Mouse (Mus musculus) forebrain, embryonic 12.5 days (tissue): ENCODE measurements around the gene Gpbp1. TPM values are rescaled to one million over a fixed set of nuclear protein-coding genes. Genes with fewer than 3 reads are reported as not detected.

Source experiments
- ATAC-seq: fragments of 200-750 bp; cut with Nextera tagmentation; 2 replicates; pipeline ENCODE4 v1.8.0; 2017; ENCODE audit warnings: moderate TSS enrichment; ENCODE audit not compliant: low FRiP score
- H3K27ac ChIP-seq: fragments of 300-500 bp; sonication (generic); 2 replicates; pipeline ENCODE4 v1.5.1; 2016; ENCODE audit warnings: mild to moderate bottlenecking
- H3K27me3 ChIP-seq: fragments of 300-500 bp; sonication (generic); 2 replicates; pipeline ENCODE4 v1.6.1; 2016; ENCODE audit warnings: mild to moderate bottlenecking
- H3K36me3 ChIP-seq: fragments of 300-500 bp; sonication (generic); replicated peaks from 2 replicates; pipeline ENCODE4 v1.6.1; 2016; ENCODE audit warnings: mild to moderate bottlenecking
- H3K4me1 ChIP-seq: fragments of 300-500 bp; sonication (generic); 2 replicates; pipeline ENCODE4 v1.6.1; 2016
- H3K4me2 ChIP-seq: fragments of 300-500 bp; sonication (generic); 2 replicates; pipeline ENCODE4 v1.6.1; 2016; ENCODE audit warnings: mild to moderate bottlenecking, moderate library complexity
- H3K4me3 ChIP-seq: fragments of 300-500 bp; sonication (generic); replicated peaks from 2 replicates; pipeline ENCODE4 v1.5.1; 2016; ENCODE audit warnings: mild to moderate bottlenecking
- H3K9ac ChIP-seq: fragments of 300-500 bp; sonication (generic); 2 replicates; pipeline ENCODE4 v1.6.1; 2016; ENCODE audit warnings: mild to moderate bottlenecking
- H3K9me3 ChIP-seq: fragments of 300-500 bp; sonication (generic); 2 replicates; pipeline ENCODE4 v1.6.1; 2016
- WGBS: fragments of 180-500 bp; shearing (Covaris S2); methylation state at CpG from one replicate; pipeline ENCODE4 v1.1.7; 2016; 5-methylcytosine and 5-hydroxymethylcytosine counted together
- polyA plus RNA-seq: library from polyadenylated mRNA; unstranded; fragments of >200 nt; fragmentation: Nextera tagmentation; extraction: Ambion mirVana; gene quantifications from 2 replicates; pipeline ENCODE4 v1.2.1, GENCODE M21; 2016

Gpbp1 gene
- polyA plus RNA-seq = 124 and 135 TPM in 2 replicates

DNA sequence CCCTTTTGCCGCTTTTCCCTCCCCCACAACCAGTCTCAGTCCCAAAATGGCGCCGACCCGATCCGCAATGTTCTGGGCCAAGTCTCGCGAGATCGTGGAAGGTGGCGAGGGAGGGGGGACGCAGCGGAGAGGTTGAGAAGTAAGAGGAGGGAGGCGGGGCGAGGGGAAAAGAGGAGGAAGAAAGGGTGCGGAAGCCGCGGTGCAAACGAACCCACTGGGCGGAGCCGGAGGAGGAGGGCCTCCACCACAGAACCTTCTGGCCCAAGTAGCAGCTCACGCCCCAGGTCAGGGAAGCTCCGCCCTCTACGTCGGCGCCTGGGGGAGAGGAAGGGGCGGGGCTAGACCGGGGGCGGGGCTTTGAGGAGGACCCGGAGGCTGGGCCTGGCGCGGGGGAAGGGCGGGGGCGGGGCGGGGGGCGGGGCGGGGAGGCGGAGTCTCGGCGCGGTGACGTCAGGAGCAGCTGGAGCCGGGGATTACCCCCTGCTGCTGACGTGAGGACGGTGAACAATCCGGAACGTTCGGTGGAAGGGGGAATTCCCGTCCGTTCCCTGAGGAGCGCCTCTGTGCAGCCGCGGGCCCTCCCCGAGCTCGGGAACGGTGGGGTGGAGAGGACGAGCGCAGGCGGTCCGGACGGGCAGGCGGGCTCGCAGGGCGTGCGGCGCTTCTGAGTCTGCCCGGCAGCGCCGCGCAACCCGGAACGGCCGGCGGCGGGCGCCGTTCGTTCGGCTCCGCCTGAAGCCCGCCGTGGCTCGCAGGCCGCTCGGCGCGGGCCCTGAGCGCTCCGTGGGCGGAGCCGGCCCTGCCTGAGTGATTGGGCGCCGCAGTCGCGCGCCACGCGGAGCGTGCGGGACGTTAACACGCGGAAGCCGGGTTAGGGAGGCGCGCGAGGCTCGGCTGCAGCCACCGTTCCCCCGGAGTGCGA is at the start of gene Gpbp1:
Gene Gpbp1, minus strand, starts transcription at position 310 of the 922 bp plus-strand sequence.
- H3K4me2 ChIP-seq = peak within 1 kb of the TSS; percentile 87
- H3K27me3 ChIP-seq = peaks cover 29% of the 10 kb centered on the region
- peaks cover 23% of the 10 kb centered on the region for H3K4me1 ChIP-seq
- no peaks in the 10 kb centered on the region for H3K36me3 ChIP-seq
- no peaks in the 10 kb centered on the region for H3K9me3 ChIP-seq
- H3K9ac ChIP-seq = peak within 1 kb of the TSS; percentile 96
- peak within 1 kb of the TSS; percentile 99 for H3K4me3 ChIP-seq
- peak within 1 kb of the TSS; percentile 99 for H3K27ac ChIP-seq
- WGBS = under 1% methylated on average over 101 of the region's 109 CpGs
- peak; percentile 97 for ATAC-seq

DNA sequence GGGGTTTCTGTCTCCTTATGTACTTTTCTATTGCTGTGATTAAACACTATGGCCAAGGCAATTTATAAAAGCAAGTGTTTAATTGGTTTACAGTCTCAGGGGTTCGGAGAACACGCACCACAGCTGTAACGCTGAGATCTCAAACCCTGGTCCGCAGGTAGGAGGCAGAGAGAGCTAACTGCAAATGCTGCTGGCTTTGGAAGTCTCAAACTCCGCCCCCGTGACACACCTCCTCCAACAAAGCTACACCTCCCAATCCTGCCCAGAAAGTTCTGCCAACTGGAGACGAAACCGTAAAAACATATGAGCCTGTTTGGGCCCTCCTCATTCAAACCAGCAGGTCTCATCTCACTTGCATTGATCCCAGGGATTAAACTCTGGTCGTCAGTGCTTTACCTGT is 47.8 kb upstream of the Gpbp1 start:
- ATAC-seq = no peak
- Histone ChIP-seq H3K4me3 (no peak overlapping the region), H3K9ac (no peak overlapping the region), H3K4me1 (no peaks in the 10 kb centered on the region), H3K27me3 (no peaks in the 10 kb centered on the region), H3K27ac (no peak overlapping the region), H3K9me3 (no peaks in the 10 kb centered on the region), H3K4me2 (no peak overlapping the region), H3K36me3 (no peaks in the 10 kb centered on the region)
- WGBS = 88% methylated on average over 9 of the region's 9 CpGs

DNA sequence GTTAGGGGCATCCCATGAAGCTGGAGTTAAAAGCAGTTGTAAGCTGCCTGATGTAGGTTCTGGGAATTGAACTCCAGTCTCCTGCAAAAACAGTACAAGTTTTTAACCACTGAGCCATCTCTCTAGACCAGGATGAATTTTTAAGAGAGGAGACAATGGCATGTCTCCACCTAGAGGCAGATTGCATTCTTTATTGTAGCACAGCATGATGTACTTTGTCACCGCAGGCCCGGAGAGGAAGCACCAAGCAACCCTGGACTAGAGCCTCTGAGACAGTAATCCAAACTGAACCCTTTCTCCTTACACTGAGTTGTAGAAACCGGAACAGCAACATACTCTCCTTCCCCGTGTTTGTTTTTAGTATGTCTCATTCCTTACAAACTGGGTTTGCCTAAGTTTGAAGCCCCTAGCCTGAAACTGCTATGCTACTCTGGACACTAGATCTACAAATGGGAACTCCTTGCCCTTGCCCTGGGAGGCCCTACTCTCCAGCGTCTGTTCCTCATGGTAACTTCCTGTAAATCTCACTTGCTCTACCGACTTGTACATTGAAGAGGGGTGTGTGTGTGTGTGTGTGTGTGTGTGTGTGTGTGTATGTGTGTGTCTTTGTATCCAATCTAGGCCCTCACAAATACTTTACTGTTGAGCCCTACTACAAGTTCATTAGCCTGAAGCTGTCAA is 46.4 kb upstream of the Gpbp1 start:
- 85% methylated on average over 6 of the region's 6 CpGs for WGBS

DNA sequence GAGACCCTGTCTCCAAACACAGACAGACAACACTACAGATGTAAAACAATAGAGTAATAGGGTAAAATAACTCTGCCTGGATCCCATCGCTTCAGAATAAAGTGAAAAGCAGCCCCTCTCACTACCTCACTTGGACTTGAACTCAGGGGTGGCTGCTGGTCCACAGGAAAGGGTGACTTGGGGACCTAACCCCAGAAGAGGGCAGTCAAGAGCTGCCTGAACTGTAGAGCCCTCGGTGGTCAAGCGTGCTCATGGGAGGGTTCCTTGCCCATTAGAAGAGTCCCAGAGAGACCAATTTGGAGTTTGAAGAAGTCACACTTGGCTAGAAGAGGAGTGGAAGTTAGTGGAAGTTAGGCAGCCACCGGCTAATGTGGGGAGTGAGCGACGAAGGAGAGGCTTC is 44.2 kb upstream of the Gpbp1 start:
- 71% methylated on average over 6 of the region's 6 CpGs for WGBS
- no peaks in the 10 kb centered on the region for H3K9me3 ChIP-seq
- H3K4me2 ChIP-seq = no peak overlapping the region
- no peak for ATAC-seq
- no peak overlapping the region for H3K9ac ChIP-seq
- no peaks in the 10 kb centered on the region for H3K27me3 ChIP-seq
- H3K27ac ChIP-seq = no peak overlapping the region
- H3K4me3 ChIP-seq = no peak overlapping the region
- no peaks in the 10 kb centered on the region for H3K36me3 ChIP-seq
- H3K4me1 ChIP-seq = no peaks in the 10 kb centered on the region

More for the DNA sequence above, 46.4 kb upstream of the Gpbp1 start:
- Histone ChIP-seq H3K27ac (no peak overlapping the region), H3K4me3 (no peak overlapping the region), H3K27me3 (no peaks in the 10 kb centered on the region), H3K36me3 (no peaks in the 10 kb centered on the region), H3K4me1 (no peaks in the 10 kb centered on the region), H3K9ac (no peak overlapping the region), H3K9me3 (no peaks in the 10 kb centered on the region), H3K4me2 (no peak overlapping the region)
- no peak for ATAC-seq

DNA sequence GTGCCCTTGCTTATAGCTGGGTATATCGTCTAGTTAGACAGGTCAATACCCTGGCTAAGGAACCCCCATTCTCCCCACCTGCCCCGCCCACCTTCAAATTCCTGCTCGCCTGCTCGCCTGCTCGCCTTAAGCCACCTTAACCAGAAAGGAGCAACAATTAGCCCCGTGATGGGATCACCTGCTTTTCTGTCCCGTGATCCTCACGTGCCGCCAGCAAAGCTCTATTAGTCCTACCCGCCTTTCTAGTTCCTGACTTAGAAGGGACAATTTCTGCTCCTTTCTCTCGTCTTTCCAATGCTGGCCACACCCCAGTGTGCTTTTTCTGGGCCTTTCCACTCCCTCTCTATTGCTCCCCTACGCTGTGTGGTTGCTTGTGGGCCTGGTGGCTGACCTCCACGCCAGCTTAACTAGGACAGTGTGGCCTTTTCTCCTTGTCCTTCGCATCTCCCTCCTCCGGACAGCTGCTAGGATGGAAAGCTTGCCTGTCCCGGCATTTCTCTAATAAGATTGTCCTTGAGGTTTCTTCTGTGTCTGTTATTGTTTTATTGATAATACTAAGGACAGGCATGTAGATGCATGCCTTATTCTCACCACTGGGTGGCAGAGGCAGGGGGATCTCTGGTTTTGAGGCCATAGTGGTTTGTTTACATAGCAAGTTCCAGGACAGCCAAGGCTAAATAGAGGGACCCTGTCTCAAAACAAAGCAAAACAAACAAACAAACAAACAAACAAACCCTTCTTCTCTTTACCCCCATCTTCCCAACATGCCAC is 42.5 kb upstream of the Gpbp1 start:
- no peak overlapping the region for H3K4me3 ChIP-seq
- 87% methylated on average over 16 of the region's 16 CpGs for WGBS

DNA sequence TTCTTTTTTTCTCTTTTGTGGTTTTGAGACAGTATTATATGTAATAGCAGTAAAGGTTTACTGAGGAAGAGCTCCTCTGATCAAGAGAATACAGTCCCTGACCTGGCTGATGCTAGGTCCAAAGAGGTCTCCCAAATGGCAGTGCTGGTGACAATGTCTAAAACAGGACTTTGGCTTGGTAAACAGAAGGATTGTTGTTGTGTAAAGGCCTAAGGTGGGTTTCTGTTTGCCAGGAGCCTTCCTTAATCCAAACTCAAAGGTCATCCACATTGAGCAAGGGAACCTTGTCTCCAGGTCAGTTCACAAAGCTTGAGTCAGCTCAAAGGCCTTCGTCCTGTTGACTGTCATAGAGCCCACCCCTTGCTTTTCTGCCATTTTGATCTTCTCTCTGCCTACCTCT is 41.8 kb upstream of the Gpbp1 start:
- Histone ChIP-seq H3K9me3 (no peaks in the 10 kb centered on the region), H3K4me2 (no peak overlapping the region), H3K4me1 (no peaks in the 10 kb centered on the region), H3K27me3 (no peaks in the 10 kb centered on the region), H3K9ac (no peak overlapping the region), H3K4me3 (no peak overlapping the region), H3K27ac (no peak overlapping the region), H3K36me3 (no peaks in the 10 kb centered on the region)
- 68% methylated on average over 1 of the region's 1 CpGs for WGBS
- ATAC-seq = no peak

More for the DNA sequence above, 42.5 kb upstream of the Gpbp1 start:
- Histone ChIP-seq H3K4me2 (no peak overlapping the region), H3K27me3 (no peaks in the 10 kb centered on the region), H3K27ac (no peak overlapping the region), H3K4me1 (no peaks in the 10 kb centered on the region), H3K36me3 (no peaks in the 10 kb centered on the region), H3K9me3 (no peaks in the 10 kb centered on the region), H3K9ac (no peak overlapping the region)
- ATAC-seq = no peak

DNA sequence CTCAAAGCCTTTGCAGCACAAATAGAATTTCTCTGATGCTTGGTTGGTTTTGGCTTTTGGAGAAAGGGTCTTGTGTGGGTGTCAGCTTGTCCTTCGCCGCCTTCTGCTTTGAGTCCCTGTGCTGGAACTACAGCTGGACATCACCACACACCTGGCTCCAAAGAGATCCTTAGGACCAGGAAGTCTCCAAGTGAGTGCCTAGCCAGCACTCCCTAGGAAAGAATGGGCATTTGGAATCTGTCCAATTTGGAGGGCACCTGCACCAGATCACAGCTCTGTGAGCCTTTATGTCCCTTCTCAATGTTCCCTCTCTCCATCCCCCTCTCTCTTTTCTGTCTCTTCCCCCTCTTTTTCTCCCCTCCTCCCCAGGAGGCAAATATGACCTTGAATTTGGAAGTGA is 34.4 kb upstream of the Gpbp1 start:
- Histone ChIP-seq H3K4me1 (no peaks in the 10 kb centered on the region), H3K27ac (no peak overlapping the region), H3K27me3 (no peaks in the 10 kb centered on the region), H3K4me3 (no peak overlapping the region), H3K9ac (no peak overlapping the region), H3K4me2 (no peak overlapping the region), H3K9me3 (no peaks in the 10 kb centered on the region), H3K36me3 (no peaks in the 10 kb centered on the region)
- ATAC-seq = no peak
- WGBS = 98% methylated on average over 2 of the region's 2 CpGs

DNA sequence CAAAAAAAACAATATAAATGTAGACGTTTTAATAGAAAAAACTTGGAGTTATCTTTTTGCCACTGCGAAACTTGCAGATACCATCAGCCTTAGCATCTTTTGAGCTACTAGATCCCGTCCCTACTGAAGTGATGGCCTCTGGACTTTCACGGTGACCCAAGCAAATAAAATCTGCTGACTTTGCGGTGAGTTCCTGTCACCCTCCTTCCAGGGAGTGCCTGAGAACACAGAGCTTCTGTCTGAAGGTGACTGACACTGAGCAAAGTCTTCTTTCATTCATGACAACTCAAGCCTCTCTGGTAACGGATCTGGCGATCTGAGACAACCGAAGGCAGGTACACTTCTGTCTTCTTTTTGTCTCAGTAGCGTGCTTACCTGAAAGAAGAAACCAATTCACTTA is 32.4 kb upstream of the Gpbp1 start:
- no peak for ATAC-seq
- 86% methylated on average over 9 of the region's 9 CpGs for whole genome bisulfite sequencing
- Histone ChIP-seq H3K9ac (no peak overlapping the region), H3K36me3 (no peaks in the 10 kb centered on the region), H3K27me3 (no peaks in the 10 kb centered on the region), H3K27ac (no peak overlapping the region), H3K4me2 (no peak overlapping the region), H3K9me3 (no peaks in the 10 kb centered on the region), H3K4me3 (no peak overlapping the region), H3K4me1 (no peaks in the 10 kb centered on the region)

DNA sequence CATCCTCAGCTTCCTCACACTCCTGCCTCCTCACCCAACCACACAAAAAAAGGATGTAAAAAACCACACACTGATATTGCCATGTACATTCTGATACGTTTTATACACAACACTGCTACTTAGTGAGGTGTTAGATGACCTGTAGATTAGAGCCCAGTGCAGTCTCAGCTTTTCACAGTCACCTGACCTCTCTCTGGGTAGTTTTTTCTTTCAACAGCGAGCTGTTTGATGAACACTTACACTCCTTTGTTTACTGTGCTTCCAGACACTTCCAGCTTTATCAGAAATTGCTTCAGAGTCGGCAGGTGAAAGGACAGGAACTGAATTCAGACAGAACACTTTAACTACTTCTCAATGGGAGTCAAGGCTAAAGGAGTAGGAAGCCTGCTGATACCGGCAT is 30.5 kb upstream of the Gpbp1 start:
- Histone ChIP-seq H3K27ac (no peak overlapping the region), H3K9ac (no peak overlapping the region), H3K4me2 (no peak overlapping the region), H3K9me3 (no peaks in the 10 kb centered on the region), H3K36me3 (no peaks in the 10 kb centered on the region), H3K4me3 (no peak overlapping the region), H3K4me1 (no peaks in the 10 kb centered on the region), H3K27me3 (no peaks in the 10 kb centered on the region)
- no peak for ATAC-seq
- 69% methylated on average over 4 of the region's 4 CpGs for WGBS

DNA sequence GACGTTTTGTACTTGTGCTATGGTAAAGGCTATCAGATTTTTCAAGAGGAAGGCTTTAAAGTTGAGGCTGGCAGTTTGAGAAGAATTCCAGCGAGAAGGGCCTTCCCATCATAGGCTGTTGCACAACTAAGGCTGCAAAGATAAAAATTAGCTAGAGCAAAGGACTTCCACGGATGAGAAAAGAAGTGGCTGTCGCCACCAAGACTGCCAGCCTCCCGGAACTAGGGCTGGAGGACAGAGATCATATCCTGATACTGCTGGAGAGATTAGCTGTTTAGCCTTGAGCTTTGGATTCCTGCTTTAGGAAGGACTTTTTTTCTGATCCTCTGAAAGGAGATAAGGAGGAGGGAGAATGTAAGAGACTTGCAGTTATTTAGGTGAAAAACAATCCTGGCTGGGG is 28.4 kb upstream of the Gpbp1 start:
- no peaks in the 10 kb centered on the region for H3K27me3 ChIP-seq
- no peaks in the 10 kb centered on the region for H3K9me3 ChIP-seq
- H3K4me3 ChIP-seq = no peak overlapping the region
- no peak overlapping the region for H3K9ac ChIP-seq
- H3K36me3 ChIP-seq = no peaks in the 10 kb centered on the region
- 85% methylated on average over 5 of the region's 5 CpGs for WGBS
- H3K4me2 ChIP-seq = no peak overlapping the region
- no peak for ATAC-seq
- no peaks in the 10 kb centered on the region for H3K4me1 ChIP-seq
- no peak overlapping the region for H3K27ac ChIP-seq

DNA sequence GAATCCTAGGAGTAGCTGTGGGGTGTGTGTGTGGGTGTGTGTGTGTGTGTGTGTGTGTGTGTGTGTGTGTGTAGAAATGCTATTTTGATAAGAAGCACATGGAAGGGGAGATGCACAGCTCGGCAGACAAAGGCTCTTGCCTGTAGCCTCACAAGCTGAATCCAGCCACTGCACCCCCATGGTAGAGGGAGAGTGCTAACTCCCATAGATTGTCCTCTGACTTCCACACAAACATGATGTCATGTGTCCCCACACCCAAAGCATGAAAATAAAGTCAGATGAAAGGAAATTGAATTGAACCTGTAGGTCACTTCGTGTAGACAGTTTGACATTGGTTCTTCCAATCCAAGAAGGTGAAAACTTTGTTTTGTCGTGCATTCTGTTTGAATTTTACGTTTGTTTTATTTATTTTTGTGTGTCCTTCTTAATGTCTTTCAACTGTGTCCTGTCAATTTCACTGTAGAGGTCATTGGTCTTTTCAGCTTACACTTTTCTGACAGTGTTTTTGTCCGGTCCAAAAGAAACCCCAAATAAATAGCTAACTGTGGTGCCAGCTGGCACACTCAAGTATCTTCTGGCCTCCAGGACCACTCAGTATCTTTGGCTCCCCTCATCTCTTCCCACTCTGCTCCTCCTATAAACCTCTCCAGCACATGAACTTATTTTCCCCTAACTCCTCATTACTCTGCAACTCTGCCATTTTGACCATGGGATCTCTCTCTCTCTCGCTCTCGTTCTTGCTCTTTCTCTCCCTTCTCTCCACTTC is 26.7 kb upstream of the Gpbp1 start:
- Histone ChIP-seq H3K4me2 (no peak overlapping the region), H3K27me3 (no peaks in the 10 kb centered on the region; the same call in 1 of the 2 replicates), H3K27ac (no peak overlapping the region), H3K4me1 (no peaks in the 10 kb centered on the region), H3K4me3 (no peak overlapping the region), H3K9ac (no peak overlapping the region), H3K36me3 (no peaks in the 10 kb centered on the region), H3K9me3 (no peaks in the 10 kb centered on the region)
- no peak for ATAC-seq
- 87% methylated on average over 7 of the region's 7 CpGs for WGBS
